Mouse (Mus musculus) embryonic facial prominence, embryonic 11.5 days (tissue): ENCODE measurements at regions not wholly inside any gene's neighbourhood (a gene's known extent, or its start where the extent isn't known, plus 50 kb on each side); places are given as distances from the start of the nearest gene placed in this dataset.

Experiments used
- ATAC-seq: fragments of 200-750 bp; cut with Nextera tagmentation; replicated peaks from 2 replicates; pipeline ENCODE4 v1.8.0; 2017; ENCODE audit warnings: low read depth; ENCODE audit not compliant: insufficient number of reproducible peaks, low FRiP score, low TSS enrichment
- DNase-seq: peaks from one replicate; pipeline ENCODE4 v3.0.0-alpha.2; 2015; ENCODE audit warnings: low spot score
- H3K27ac ChIP-seq: fragments of 300-500 bp; sonication (generic); replicated peaks from 2 replicates; pipeline ENCODE4 v1.5.1; 2014; ENCODE audit warnings: mild to moderate bottlenecking, low read depth, low read length, control low read depth
- H3K27me3 ChIP-seq: fragments of 300-500 bp; sonication (generic); 2 replicates; pipeline ENCODE4 v1.6.1; 2014; ENCODE audit warnings: mild to moderate bottlenecking, low read length, moderate library complexity, mixed read lengths; ENCODE audit not compliant: control insufficient read depth, insufficient read depth
- H3K36me3 ChIP-seq: fragments of 300-500 bp; sonication (generic); replicated peaks from 2 replicates; pipeline ENCODE4 v1.6.1; 2014; ENCODE audit warnings: low read depth, mild to moderate bottlenecking, low read length, moderate library complexity, mixed read lengths; ENCODE audit not compliant: control insufficient read depth, insufficient read depth
- H3K4me1 ChIP-seq: fragments of 300-500 bp; sonication (generic); 2 replicates; pipeline ENCODE4 v1.6.1; 2014; ENCODE audit warnings: low read length, mixed read lengths; ENCODE audit not compliant: control insufficient read depth, insufficient read depth
- H3K4me2 ChIP-seq: fragments of 300-500 bp; sonication (generic); 2 replicates; pipeline ENCODE4 v1.6.1; 2014; ENCODE audit warnings: low read depth, mild to moderate bottlenecking, control low read depth, low read length, moderate library complexity
- H3K4me3 ChIP-seq: fragments of 300-500 bp; sonication (generic); 2 replicates; pipeline ENCODE4 v1.5.1; 2014; ENCODE audit warnings: low read depth, low read length, control low read depth
- H3K9ac ChIP-seq: fragments of 300-500 bp; sonication (generic); replicated peaks from 2 replicates; pipeline ENCODE4 v1.6.1; 2014; ENCODE audit warnings: mild to moderate bottlenecking, control low read depth, low read length
- H3K9me3 ChIP-seq: fragments of 300-500 bp; sonication (generic); replicated peaks from 2 replicates; pipeline ENCODE4 v1.6.1; 2016; ENCODE audit warnings: mild to moderate bottlenecking, low read length, inconsistent platforms, mixed read lengths; ENCODE audit not compliant: control insufficient read depth
- WGBS: fragments of 180-500 bp; shearing (Covaris S2); extraction: QIAGEN DNeasy Blood & Tissue Kit; methylation state at CpG from one replicate; pipeline ENCODE4 v1.1.7; 2014; 5-methylcytosine and 5-hydroxymethylcytosine counted together

DNA sequence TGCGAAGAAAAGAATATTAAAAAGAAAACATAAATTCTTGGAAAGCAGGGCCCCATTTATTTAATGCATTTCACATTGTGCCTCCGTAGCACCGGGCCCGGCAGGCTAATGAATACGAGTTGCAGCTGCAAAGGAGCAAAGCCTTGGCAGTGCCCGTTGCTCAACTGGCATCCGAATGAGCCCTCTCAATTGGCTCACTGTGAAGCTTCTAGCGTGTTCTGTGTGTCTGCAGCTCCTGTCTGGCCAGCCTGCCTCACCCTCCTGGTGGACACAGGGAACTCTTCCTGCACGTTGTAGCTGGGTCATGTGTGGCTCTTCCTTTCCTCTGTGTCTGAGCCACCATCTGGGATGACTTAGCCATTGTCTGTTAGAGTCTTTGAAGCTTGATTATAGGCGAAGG is 256.1 kb downstream of the Pax1 start:
- H3K27me3 ChIP-seq, result no peaks in the 10 kb centered on the region
- 55% methylated on average over 10 of the region's 10 CpGs for WGBS
- DNase-seq, result peak; percentile 37

DNA sequence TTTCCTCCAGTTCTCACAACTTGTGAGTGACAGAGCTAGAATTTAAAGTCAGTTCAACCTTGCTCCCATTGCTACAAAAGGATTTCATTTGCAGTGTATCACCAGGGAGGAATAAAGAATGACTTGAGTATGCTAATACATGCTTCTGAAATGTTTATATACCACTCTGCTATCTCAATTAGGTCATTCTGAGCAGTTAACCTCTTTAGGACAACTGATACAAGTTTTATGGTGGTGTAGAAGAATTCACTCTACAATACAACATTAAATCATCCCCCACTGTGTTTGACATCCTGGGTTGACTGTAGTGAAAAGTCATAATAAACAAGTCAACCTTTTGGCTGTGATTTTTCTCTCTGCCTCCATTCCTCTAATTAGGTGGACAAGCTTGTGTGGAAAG is 248.6 kb downstream of the Pax1 start:
- ATAC-seq (no peak), DNase-seq (no peak)
- H3K4me2 ChIP-seq, result no peak overlapping the region
- no peaks in the 10 kb centered on the region for H3K9me3 ChIP-seq
- no peaks in the 10 kb centered on the region for H3K27me3 ChIP-seq
- H3K27ac ChIP-seq, result no peak overlapping the region
- H3K4me3 ChIP-seq, result no peak overlapping the region
- no peaks in the 10 kb centered on the region for H3K36me3 ChIP-seq
- H3K4me1 ChIP-seq, result no peaks in the 10 kb centered on the region
- no peak overlapping the region for H3K9ac ChIP-seq

More for the DNA sequence above, 256.1 kb downstream of the Pax1 start:
- no peaks in the 10 kb centered on the region for H3K9me3 ChIP-seq
- no peak for ATAC-seq
- H3K27ac ChIP-seq, result no peak overlapping the region
- no peak overlapping the region for H3K9ac ChIP-seq
- no peaks in the 10 kb centered on the region for H3K4me1 ChIP-seq
- H3K4me2 ChIP-seq, result no peak overlapping the region
- H3K4me3 ChIP-seq, result no peak overlapping the region
- no peaks in the 10 kb centered on the region for H3K36me3 ChIP-seq

DNA sequence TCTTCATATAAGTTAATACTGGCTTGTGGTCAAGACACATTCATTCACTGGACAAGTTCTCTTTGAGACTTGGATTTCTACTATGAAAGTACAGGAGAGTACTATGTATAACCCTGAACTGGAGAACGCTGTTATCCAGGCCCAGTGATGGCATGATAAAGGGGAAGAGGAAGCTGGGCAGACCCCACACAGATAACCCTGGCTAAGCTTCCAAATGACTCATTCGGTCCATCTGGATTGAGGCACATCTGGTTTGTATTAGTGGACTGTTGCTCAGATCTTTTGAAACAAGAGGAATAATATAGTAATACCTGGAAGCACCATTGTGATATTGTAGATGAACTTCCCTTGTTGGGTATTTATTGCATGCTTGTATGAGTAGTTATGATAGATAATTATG is 239.9 kb downstream of the Pax1 start:
- 39% methylated on average over 2 of the region's 2 CpGs for WGBS
- ATAC-seq (0 out of 2 replicates have a peak, but pooled peaks have one; percentile 65), DNase-seq (peak; percentile 66)

DNA sequence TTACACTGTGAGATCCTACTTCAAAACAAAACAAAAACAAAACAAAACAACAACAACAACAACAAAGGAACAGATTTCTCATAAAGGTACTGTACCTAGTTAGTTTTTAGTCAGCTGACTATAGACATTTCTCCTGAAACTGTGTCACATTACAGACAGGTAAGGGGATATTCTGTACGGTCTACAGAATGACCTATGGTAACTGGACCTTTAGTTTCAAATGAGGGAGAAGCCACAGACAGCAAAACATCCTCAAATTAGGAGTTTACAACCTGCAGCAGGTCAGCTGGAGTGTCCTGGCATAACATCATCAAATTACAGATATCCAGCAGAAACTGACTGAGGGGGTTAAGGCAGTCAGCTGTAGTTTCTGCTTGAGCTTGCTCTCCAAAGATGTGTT is 210.7 kb downstream of the Pax1 start:
- Histone ChIP-seq H3K36me3 (no peaks in the 10 kb centered on the region), H3K4me1 (no peaks in the 10 kb centered on the region), H3K4me2 (no peak overlapping the region), H3K27me3 (no peaks in the 10 kb centered on the region), H3K9me3 (no peaks in the 10 kb centered on the region), H3K9ac (no peak overlapping the region), H3K4me3 (no peak overlapping the region), H3K27ac (no peak overlapping the region)
- no peak for ATAC-seq
- WGBS, result 81% methylated on average over 1 of the region's 1 CpGs
- DNase-seq, result no peak

More for the DNA sequence above, 239.9 kb downstream of the Pax1 start:
- H3K4me2 ChIP-seq, result no peak overlapping the region
- no peaks in the 10 kb centered on the region for H3K27me3 ChIP-seq
- no peak overlapping the region for H3K27ac ChIP-seq
- H3K36me3 ChIP-seq, result no peaks in the 10 kb centered on the region
- no peaks in the 10 kb centered on the region for H3K4me1 ChIP-seq
- H3K9ac ChIP-seq, result no peak overlapping the region
- H3K4me3 ChIP-seq, result no peak overlapping the region
- no peaks in the 10 kb centered on the region for H3K9me3 ChIP-seq

DNA sequence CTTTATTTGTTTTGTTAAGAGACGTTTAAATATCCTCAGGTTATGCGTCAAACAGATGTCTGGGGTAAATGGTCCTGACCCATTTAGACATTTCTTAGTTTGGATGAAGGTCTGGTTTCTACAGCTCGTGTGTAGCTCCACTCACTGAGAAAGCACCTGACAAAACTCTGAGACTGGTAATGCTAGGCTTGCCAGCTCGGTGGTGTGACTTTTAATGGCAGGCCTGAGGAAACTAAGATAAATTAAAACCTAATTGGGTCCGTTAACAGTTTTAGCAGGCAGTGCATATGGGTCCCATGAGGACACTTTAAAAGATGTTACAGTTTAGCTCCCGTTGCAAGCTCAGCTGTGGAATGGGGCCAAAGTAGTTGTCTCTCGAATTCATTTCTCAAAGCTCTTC is 199.5 kb downstream of the Pax1 start:
- Histone ChIP-seq H3K4me2 (no peak overlapping the region), H3K27ac (no peak overlapping the region), H3K27me3 (no peaks in the 10 kb centered on the region), H3K4me3 (no peak overlapping the region), H3K36me3 (no peaks in the 10 kb centered on the region), H3K9ac (no peak overlapping the region), H3K4me1 (no peaks in the 10 kb centered on the region), H3K9me3 (no peaks in the 10 kb centered on the region)
- 53% methylated on average over 7 of the region's 7 CpGs for WGBS
- no peak for DNase-seq
- no peak for ATAC-seq

DNA sequence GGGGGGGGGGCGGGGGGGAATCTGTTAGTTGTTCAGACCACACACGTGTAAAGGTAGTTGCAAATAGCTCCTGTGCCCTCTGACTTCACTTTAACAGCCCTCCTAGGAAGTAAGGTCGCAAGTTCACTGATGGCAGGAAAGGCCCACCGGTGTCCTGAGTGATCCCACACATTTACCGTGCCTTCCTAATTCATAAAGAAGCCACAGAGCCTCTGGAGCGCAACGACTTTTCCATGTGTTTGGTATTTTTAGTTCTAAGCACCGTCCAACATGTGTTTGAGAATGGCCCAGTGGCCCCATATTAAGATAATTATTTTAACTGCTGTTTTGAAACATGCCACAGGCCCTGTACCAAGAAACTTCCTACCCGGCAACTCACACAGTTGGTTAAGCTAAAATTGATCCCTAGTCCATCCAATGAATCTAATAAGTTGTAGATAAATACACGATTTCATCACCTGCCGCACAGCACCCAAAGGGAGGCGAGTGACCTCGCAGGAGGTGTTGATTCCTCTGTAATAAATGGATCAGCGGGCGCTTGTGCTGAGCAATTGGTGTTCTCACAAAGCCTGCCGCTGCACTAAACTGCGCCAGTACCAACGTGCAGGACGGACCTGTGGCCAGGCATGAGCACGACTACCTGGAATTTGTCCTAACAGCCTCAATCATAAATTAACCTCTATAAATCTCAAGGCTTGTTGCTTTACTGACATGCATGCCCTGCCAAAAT is 198.9 kb downstream of the Pax1 start:
- Histone ChIP-seq H3K9me3 (no peaks in the 10 kb centered on the region), H3K4me2 (no peak overlapping the region), H3K4me1 (no peaks in the 10 kb centered on the region), H3K27ac (no peak overlapping the region), H3K36me3 (no peaks in the 10 kb centered on the region), H3K9ac (no peak overlapping the region), H3K27me3 (no peaks in the 10 kb centered on the region), H3K4me3 (no peak overlapping the region)
- 59% methylated on average over 20 of the region's 20 CpGs for WGBS
- ATAC-seq, result no peak
- DNase-seq, result peak; percentile 20

DNA sequence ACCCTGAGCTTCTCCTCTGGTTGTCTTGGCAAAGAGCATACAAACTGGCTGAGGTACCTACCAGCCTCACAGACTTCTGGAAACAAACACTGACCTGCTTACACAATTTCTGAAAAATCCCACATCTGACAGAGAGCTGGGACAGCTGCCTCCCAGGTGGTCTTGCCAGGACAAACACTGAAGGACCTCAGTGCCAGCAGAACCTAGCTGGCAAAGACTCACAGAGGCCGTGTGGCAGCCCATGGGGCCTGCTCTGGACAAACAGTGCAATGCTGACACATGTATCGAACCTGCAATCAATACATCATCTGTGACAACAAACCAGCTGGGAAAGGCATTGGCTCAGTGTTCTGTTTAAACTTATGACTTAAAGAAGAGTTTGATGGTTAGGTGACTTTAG is 167.4 kb downstream of the Pax1 start:
- no peak overlapping the region for H3K9ac ChIP-seq
- WGBS, result 63% methylated on average over 2 of the region's 2 CpGs
- ATAC-seq, result no peak
- no peaks in the 10 kb centered on the region for H3K36me3 ChIP-seq
- DNase-seq, result no peak
- no peak overlapping the region for H3K4me3 ChIP-seq
- no peak overlapping the region for H3K4me2 ChIP-seq
- no peaks in the 10 kb centered on the region for H3K27me3 ChIP-seq
- H3K9me3 ChIP-seq, result no peaks in the 10 kb centered on the region
- no peak overlapping the region for H3K27ac ChIP-seq
- no peaks in the 10 kb centered on the region for H3K4me1 ChIP-seq

DNA sequence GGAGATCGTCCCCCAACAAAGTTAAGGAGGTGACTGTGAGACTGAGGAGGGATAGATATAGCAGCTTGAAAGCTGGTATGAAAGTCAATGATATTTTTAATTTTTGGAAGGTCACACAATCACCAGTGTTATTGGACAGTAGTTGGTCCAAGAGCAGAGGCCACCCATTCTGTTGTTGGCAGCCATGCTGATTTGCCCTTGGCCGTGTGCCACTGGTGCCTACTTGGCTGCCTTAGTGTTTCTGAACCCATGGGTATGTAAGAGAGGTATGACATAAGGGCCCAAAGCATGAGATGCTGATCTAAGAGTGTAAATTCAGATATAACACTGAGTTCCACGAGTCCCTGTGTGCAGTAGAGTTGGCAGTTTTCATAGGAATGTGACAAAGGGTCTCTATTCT is 153.7 kb downstream of the Pax1 start:
- 66% methylated on average over 3 of the region's 3 CpGs for WGBS
- no peaks in the 10 kb centered on the region for H3K9me3 ChIP-seq
- no peak for ATAC-seq
- no peaks in the 10 kb centered on the region for H3K27me3 ChIP-seq
- H3K9ac ChIP-seq, result no peak overlapping the region
- DNase-seq, result no peak
- H3K4me3 ChIP-seq, result no peak overlapping the region
- no peak overlapping the region for H3K27ac ChIP-seq
- no peaks in the 10 kb centered on the region for H3K36me3 ChIP-seq
- no peak overlapping the region for H3K4me2 ChIP-seq
- H3K4me1 ChIP-seq, result no peaks in the 10 kb centered on the region
